Mouse (Mus musculus): ENCODE data around the gene Ptpn9. TPM values are rescaled to one million over a fixed set of nuclear protein-coding genes. Genes with fewer than 3 reads are reported as not detected.
"Not testable (repeated sequence)": the region's sequence is repeated elsewhere in the genome, so short reads cannot be mapped to it uniquely, and the experiment has no call there.

The Ptpn9 gene
- polyA plus RNA-seq, 2 experiments, result 2.7 to 3.1 TPM

DNA sequence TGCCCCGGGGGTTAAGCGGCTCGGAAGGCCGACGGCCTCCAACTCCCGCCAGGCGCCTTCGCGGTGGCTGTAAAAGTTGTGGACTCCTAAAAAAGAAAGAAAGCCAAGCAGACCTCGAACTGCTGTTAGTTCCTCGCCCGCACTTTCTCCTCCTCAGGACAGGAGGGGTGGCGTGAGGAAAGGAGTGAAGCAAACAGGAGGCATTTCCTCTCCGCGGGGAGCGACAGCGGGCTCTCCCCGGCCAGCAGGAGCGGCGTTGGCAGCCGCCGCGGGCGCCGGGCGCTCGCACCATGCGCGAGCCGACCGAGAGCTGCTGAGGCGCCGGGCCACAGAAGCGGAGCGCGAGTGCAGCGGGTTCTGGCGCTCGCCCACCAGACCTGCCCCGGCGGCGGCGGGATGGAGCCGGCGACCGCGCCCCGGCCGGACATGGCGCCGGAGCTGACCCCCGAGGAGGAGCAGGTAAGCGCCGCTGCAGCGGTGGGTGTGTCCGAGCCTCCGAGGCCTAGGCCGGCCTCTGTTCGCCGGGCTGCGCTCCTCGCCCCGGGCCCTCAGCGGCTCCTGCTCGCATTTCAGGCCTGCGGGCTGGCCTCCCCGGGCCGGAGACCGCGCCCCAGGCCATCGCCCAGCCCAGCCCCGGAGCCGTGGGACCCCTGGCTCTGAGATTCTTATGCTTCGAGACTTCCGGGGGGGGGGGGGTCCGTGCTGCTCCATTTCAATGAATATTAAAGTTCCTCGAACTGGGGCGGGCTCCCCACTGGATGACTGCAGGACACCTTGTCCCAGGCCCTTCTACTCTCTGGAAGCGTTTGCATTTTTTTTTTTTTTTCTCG is 690 bp downstream of the Ptpn9 start:
- ATAC-seq (ENCODE audit: insufficient read depth) (peak; percentile 74), DNase-seq (ENCODE audit: low read depth in 3 of 3, low spot score in 3 of 3) (peak in 2 of 3 experiments; percentile 24 to 26)
- Histone ChIP-seq H3K4me3 (ENCODE audit: insufficient read depth in 1 of 2, low read depth in 2 of 2, low read length in 2 of 2) (peak overlapping the region; percentile 78 to 79), H3K9me3 (ENCODE audit: control insufficient read depth, low read length) (no peaks in the 10 kb centered on the region), H3K36me3 (replicated peaks; ENCODE audit: control insufficient read depth, insufficient read depth, low read depth) (no peaks in the 10 kb centered on the region), H3K4me2 (ENCODE audit: low read depth) (peak overlapping the region; percentile 84), H3K9ac (replicated peaks) (peak overlapping the region; percentile 77), H3K27ac (no peak overlapping the region; the same call in 1 of the 2 replicates), H3K27me3 (ENCODE audit: control insufficient read depth, insufficient read depth, low read length) (peaks cover 7% of the 10 kb centered on the region), H3K4me1 (replicated peaks; ENCODE audit: control insufficient read depth in 2 of 2, insufficient read depth in 2 of 2, low read length in 1 of 2) (peaks cover 0 to 5% of the 10 kb centered on the region in 2 experiments; a peak in 2 of 4 replicates)
- no peak for TF ChIP-seq EP300 (IDR thresholded peaks at IDR 0.05; ENCODE audit: low read depth)
- no peak for TF ChIP-seq CTCF (IDR thresholded peaks at IDR 0.05; ENCODE audit: low read depth)
- WGBS (ENCODE audit: insufficient replicate concordance), result under 1% methylated on average over 76 of the region's 80 CpGs

GRCm38 (mm10) chr9:56996028-56996346 is 1.3 kb downstream of the Ptpn9 start:
- Histone ChIP-seq H3K36me3 (replicated peaks; ENCODE audit: control insufficient read depth, insufficient read depth, low read depth) (no peaks in the 10 kb centered on the region), H3K27me3 (ENCODE audit: control insufficient read depth, insufficient read depth, low read length) (peaks cover 7% of the 10 kb centered on the region), H3K27ac (no peak overlapping the region), H3K4me1 (replicated peaks; ENCODE audit: control insufficient read depth in 2 of 2, insufficient read depth in 2 of 2, low read length in 1 of 2) (peaks cover 0 to 5% of the 10 kb centered on the region in 2 experiments; a peak in 2 of 4 replicates), H3K9ac (replicated peaks) (peak overlapping the region; percentile 77), H3K9me3 (ENCODE audit: control insufficient read depth, low read length) (no peaks in the 10 kb centered on the region), H3K4me2 (ENCODE audit: low read depth) (peak overlapping the region; percentile 84), H3K4me3 (ENCODE audit: insufficient read depth in 1 of 2, low read depth in 2 of 2, low read length in 2 of 2) (peak overlapping the region; percentile 78 to 79)
- ATAC-seq (ENCODE audit: insufficient read depth) (no peak), DNase-seq (ENCODE audit: low read depth in 3 of 3, low spot score in 3 of 3) (no peak)
- 3% methylated on average over 5 of the region's 5 CpGs for WGBS (ENCODE audit: insufficient replicate concordance)
- TF ChIP-seq CTCF (IDR thresholded peaks at IDR 0.05; ENCODE audit: low read depth), result no peak
- TF ChIP-seq EP300 (IDR thresholded peaks at IDR 0.05; ENCODE audit: low read depth), result no peak

- H3K27me3 ChIP-seq (ENCODE audit: control insufficient read depth, insufficient read depth, low read length); H3K27ac ChIP-seq; ATAC-seq (ENCODE audit: insufficient read depth); H3K4me1 ChIP-seq (replicated peaks; ENCODE audit: control insufficient read depth in 2 of 2, insufficient read depth in 2 of 2, low read length in 1 of 2); H3K36me3 ChIP-seq (replicated peaks; ENCODE audit: control insufficient read depth, insufficient read depth, low read depth); H3K9ac ChIP-seq (replicated peaks); DNase-seq (ENCODE audit: low read depth in 3 of 3, low spot score in 3 of 3); H3K4me3 ChIP-seq (ENCODE audit: insufficient read depth in 1 of 2, low read depth in 2 of 2, low read length in 2 of 2); H3K4me2 ChIP-seq (ENCODE audit: low read depth); H3K9me3 ChIP-seq (ENCODE audit: control insufficient read depth, low read length): not testable (repeated sequence)
- 74% methylated on average over 1 of the region's 1 CpGs for WGBS (ENCODE audit: insufficient replicate concordance)
Measured at GRCm38 (mm10) chr9:56997206-56997605, 2.5 kb downstream of the Ptpn9 start.

DNA sequence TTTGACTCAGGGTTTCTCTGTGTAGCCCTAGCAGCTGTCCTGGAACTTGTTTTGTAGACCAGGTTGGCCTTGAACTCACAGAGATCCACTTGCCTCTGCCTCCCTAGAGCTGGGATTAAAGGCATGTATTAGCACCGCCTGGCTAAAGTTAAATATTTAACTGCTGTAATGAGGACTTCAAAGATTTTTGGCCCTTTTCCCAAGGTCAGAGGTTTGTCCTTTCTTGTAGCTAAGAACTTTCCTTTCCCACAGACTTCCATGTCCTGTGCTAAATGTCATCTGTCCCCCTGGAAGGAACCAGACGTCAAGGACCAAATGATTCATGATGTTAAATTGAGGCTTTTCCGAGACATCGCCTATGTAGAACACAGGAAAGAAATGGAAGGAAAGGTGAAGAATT is 8.3 kb downstream of the Ptpn9 start:
- WGBS (ENCODE audit: insufficient replicate concordance), result 61% methylated on average over 4 of the region's 4 CpGs
- DNase-seq (ENCODE audit: low read depth in 3 of 3, low spot score in 3 of 3) (no peak), ATAC-seq (ENCODE audit: insufficient read depth) (no peak)
- Histone ChIP-seq H3K9ac (replicated peaks) (no peak overlapping the region), H3K9me3 (ENCODE audit: control insufficient read depth, low read length) (no peaks in the 10 kb centered on the region), H3K27me3 (ENCODE audit: control insufficient read depth, insufficient read depth, low read length) (no peaks in the 10 kb centered on the region), H3K36me3 (replicated peaks; ENCODE audit: control insufficient read depth, insufficient read depth, low read depth) (no peaks in the 10 kb centered on the region), H3K4me1 (replicated peaks; ENCODE audit: control insufficient read depth in 2 of 2, insufficient read depth in 2 of 2, low read length in 1 of 2) (no peaks in the 10 kb centered on the region), H3K4me2 (ENCODE audit: low read depth) (no peak overlapping the region), H3K27ac (no peak overlapping the region), H3K4me3 (ENCODE audit: insufficient read depth in 1 of 2, low read depth in 2 of 2, low read length in 2 of 2) (no peak overlapping the region)
- no peak for TF ChIP-seq CTCF (IDR thresholded peaks at IDR 0.05; ENCODE audit: low read depth)
- no peak for TF ChIP-seq EP300 (IDR thresholded peaks at IDR 0.05; ENCODE audit: low read depth)

GRCm38 (mm10) chr9:57012393-57012792 is 17.7 kb downstream of the Ptpn9 start:
- 69% methylated on average over 1 of the region's 1 CpGs for WGBS (ENCODE audit: insufficient replicate concordance)
- DNase-seq (ENCODE audit: low read depth in 3 of 3, low spot score in 3 of 3) (no peak), ATAC-seq (ENCODE audit: insufficient read depth) (no peak)
- H3K4me1 ChIP-seq (replicated peaks; ENCODE audit: control insufficient read depth in 2 of 2, insufficient read depth in 2 of 2, low read length in 1 of 2), result no peaks in the 10 kb centered on the region
- no peak overlapping the region for H3K4me3 ChIP-seq (ENCODE audit: insufficient read depth in 1 of 2, low read depth in 2 of 2, low read length in 2 of 2)
- H3K4me2 ChIP-seq (ENCODE audit: low read depth), result no peak overlapping the region
- TF ChIP-seq CTCF (IDR thresholded peaks at IDR 0.05; ENCODE audit: low read depth) (no peak), EP300 (IDR thresholded peaks at IDR 0.05; ENCODE audit: low read depth) (no peak)
- no peaks in the 10 kb centered on the region for H3K9me3 ChIP-seq (ENCODE audit: control insufficient read depth, low read length)
- no peak overlapping the region for H3K27ac ChIP-seq
- no peaks in the 10 kb centered on the region for H3K27me3 ChIP-seq (ENCODE audit: control insufficient read depth, insufficient read depth, low read length)
- no peak overlapping the region for H3K9ac ChIP-seq (replicated peaks)
- H3K36me3 ChIP-seq (replicated peaks; ENCODE audit: control insufficient read depth, insufficient read depth, low read depth), result no peaks in the 10 kb centered on the region
